Mouse (Mus musculus): ENCODE measurements around the gene Fto.
A peak's percentile ranks its signal among the peaks of the same experiment; 100 is the strongest.

Gene Fto

GRCm38 (mm10) chr8:91625686-91626558, 312.6 kb downstream of the Fto start:
- no peak for DNase-seq

- no peak for DNase-seq
These were observed 316.3 kb downstream of the Fto start for GRCm38 (mm10) chr8:91629594-91629993.

- no peak for DNase-seq
These were observed 317.2 kb downstream of the Fto start for GRCm38 (mm10) chr8:91630320-91631033.

- DNase-seq, result peak; percentile 29 to 42
These were observed 319.1 kb downstream of the Fto start for GRCm38 (mm10) chr8:91632411-91632810.

GRCm38 (mm10) chr8:91635406-91635805, 322.1 kb downstream of the Fto start:
- DNase-seq, result no peak

GRCm38 (mm10) chr8:91636887-91637286, 323.6 kb downstream of the Fto start:
- no peak for DNase-seq

GRCm38 (mm10) chr8:91637684-91638083, 324.4 kb downstream of the Fto start:
- DNase-seq, result no peak

GRCm38 (mm10) chr8:91638256-91638655, 324.9 kb downstream of the Fto start:
- no peak for DNase-seq

GRCm38 (mm10) chr8:91640471-91640870, 327.1 kb downstream of the Fto start:
- DNase-seq, result peak in 1 of 2 experiments; percentile 24

- no peak for DNase-seq
These were observed 332.2 kb downstream of the Fto start for GRCm38 (mm10) chr8:91645484-91645883.

- no peak for DNase-seq
These were observed 334.6 kb downstream of the Fto start for GRCm38 (mm10) chr8:91647959-91648358.

- no peak for DNase-seq
These were observed 335.5 kb downstream of the Fto start for GRCm38 (mm10) chr8:91648776-91649175.

- no peak for DNase-seq
These were observed 340.2 kb downstream of the Fto start for GRCm38 (mm10) chr8:91653561-91653960.

GRCm38 (mm10) chr8:91657381-91657780, 344.1 kb downstream of the Fto start:
- no peak for DNase-seq

GRCm38 (mm10) chr8:91660879-91661278, 347.6 kb downstream of the Fto start:
- DNase-seq, result no peak

- DNase-seq, result no peak
These were observed 356.2 kb downstream of the Fto start for GRCm38 (mm10) chr8:91669461-91670071.

- DNase-seq, result peak; percentile 59 to 63
These were observed 363.6 kb downstream of the Fto start for GRCm38 (mm10) chr8:91676928-91677327.

- DNase-seq, result no peak
These were observed 366.1 kb downstream of the Fto start for GRCm38 (mm10) chr8:91679451-91679850.

GRCm38 (mm10) chr8:91680125-91680524, 366.8 kb downstream of the Fto start:
- DNase-seq, result no peak

- DNase-seq, result no peak
These were observed 371.4 kb downstream of the Fto start for GRCm38 (mm10) chr8:91684596-91685317.

- DNase-seq, result no peak
These were observed 372.1 kb downstream of the Fto start for GRCm38 (mm10) chr8:91685408-91685807.

- DNase-seq, result no peak
These were observed 378.9 kb downstream of the Fto start for GRCm38 (mm10) chr8:91692056-91692721.

Measured in cerebellum, adult 18-20 months (tissue).